In genomic region chr6:70790034-70790650, GRCm38 (mm10) we compare ENCODE assay signal across 9 mouse cellular contexts. TPM values are rescaled to one million over a fixed set of nuclear protein-coding genes. Genes with fewer than 3 reads are reported as not detected.
DNase-seq lines count a peak whose midpoint lies in the region; ATAC-seq and TF ChIP-seq lines count a peak whose summit lies in the region.
"Had no signal": no experiment of that assay in that cellular context is flagged by ENCODE, and none has a peak within 500 bp of the region (broad histone marks: within the 10 kb centered on the region; RNA-seq: fewer than 3 reads in every experiment).

No protein-coding gene starts in this region.

- 52% methylated on average over 9 of the region's 9 CpGs for WGBS in intestine, postnatal 0 days
- 91% methylated on average over 9 of the region's 9 CpGs for WGBS in midbrain, embryonic 12.5 days

- peak; percentile 41 for ATAC-seq in intestine, postnatal 0 days
- ATAC-seq in midbrain, embryonic 12.5 days (ENCODE audit: low FRiP score, low read depth), result no peak

- intact Hi-C loops in heart, postnatal 10 days (cut with DNase I), result no loop called here

- TF ChIP-seq CTCF in intestine, postnatal 0 days (IDR thresholded peaks at IDR 0.05; ENCODE audit: low read depth), result no peak

- no peaks in the 10 kb centered on the region for H3K9me3 ChIP-seq in erythroblast, embryonic 14.5 days (ENCODE audit: control insufficient read depth, low read length)
- no peaks in the 10 kb centered on the region for H3K9me3 ChIP-seq in intestine, postnatal 0 days (ENCODE audit: control insufficient read depth)
- H3K9me3 ChIP-seq in midbrain, embryonic 12.5 days, result no peaks in the 10 kb centered on the region

- H3K9ac ChIP-seq in intestine, postnatal 0 days (ENCODE audit: low read depth, low read length), result peak overlapping the region; percentile 34; the same call in 1 of the 2 replicates
- no peak overlapping the region for H3K9ac ChIP-seq in midbrain, embryonic 12.5 days (replicated peaks)

- H3K36me3 ChIP-seq in erythroblast, embryonic 14.5 days (ENCODE audit: control insufficient read depth), result peaks cover 50% of the 10 kb centered on the region
- peaks cover 2% of the 10 kb centered on the region for H3K36me3 ChIP-seq in intestine, postnatal 0 days (ENCODE audit: control insufficient read depth, insufficient read depth)
- 0 out of 2 replicates have a peak, but pooled peaks cover 7% of the 10 kb centered on the region for H3K36me3 ChIP-seq in midbrain, embryonic 12.5 days

- peak overlapping the region; percentile 89 for H3K4me2 ChIP-seq in intestine, postnatal 0 days (replicated peaks; ENCODE audit: low read depth)
- H3K4me2 ChIP-seq in midbrain, embryonic 12.5 days (replicated peaks), result peak overlapping the region; percentile 86

- no peaks in the 10 kb centered on the region for H3K27me3 ChIP-seq in erythroblast, embryonic 14.5 days (ENCODE audit: control insufficient read depth)
- no peaks in the 10 kb centered on the region for H3K27me3 ChIP-seq in intestine, postnatal 0 days (replicated peaks; ENCODE audit: control insufficient read depth, insufficient read depth, low read length)
- no peaks in the 10 kb centered on the region for H3K27me3 ChIP-seq in midbrain, embryonic 12.5 days

- peaks cover 84% of the 10 kb centered on the region for H3K4me1 ChIP-seq in erythroblast, embryonic 14.5 days (ENCODE audit: control insufficient read depth)
- H3K4me1 ChIP-seq in intestine, postnatal 0 days (replicated peaks; ENCODE audit: control insufficient read depth, insufficient read depth, low read length), result peaks cover 10% of the 10 kb centered on the region; the same call in 1 of the 2 replicates
- H3K4me1 ChIP-seq in midbrain, embryonic 12.5 days, result peaks cover 36% of the 10 kb centered on the region

- peak overlapping the region; percentile 79 for H3K4me3 ChIP-seq in erythroblast, embryonic 14.5 days (replicated peaks)
- H3K4me3 ChIP-seq in intestine, postnatal 0 days (ENCODE audit: low read depth, low read length), result peak overlapping the region; percentile 78
- H3K4me3 ChIP-seq in midbrain, embryonic 12.5 days, result peak overlapping the region; percentile 73; the same call in 1 of the 2 replicates

- H3K27ac ChIP-seq in intestine, postnatal 0 days (ENCODE audit: low read depth, low read length), result peak overlapping the region; percentile 90
- no peak overlapping the region for H3K27ac ChIP-seq in midbrain, embryonic 12.5 days (replicated peaks)

- peak; percentile 89 for DNase-seq in heart, adult 11 months
- DNase-seq in heart, postnatal 10 days, result no peak
- no peak for DNase-seq in right cerebral cortex, adult 2 months (ENCODE audit: low spot score in 2 of 2)
- DNase-seq in cerebellum, adult 18-20 months, result no peak
- DNase-seq in testis, postnatal 10 days (ENCODE audit: low spot score), result no peak
- DNase-seq: cerebellum, adult 11 months had no signal

RNA-seq across cellular contexts. Expression of gene Rpia, which starts 1.9 kb away (rescaled TPM):
- 10 to 100 TPM in 1 of 2 experiments, 1 to 10 TPM in 1; 7.4 to 11.1 TPM for total RNA-seq in heart, postnatal 10 days (2021)
- polyA plus RNA-seq in erythroblast, embryonic 14.5 days (2012), result 1.7 and 3.0 TPM in 2 replicates
- polyA plus RNA-seq in intestine, postnatal 0 days (2015; fragmentation: Nextera tagmentation; extraction: Ambion mirVana), result 6.4 and 9.5 TPM in 2 replicates
- polyA plus RNA-seq in midbrain, embryonic 12.5 days (2016; fragmentation: Nextera tagmentation; extraction: Ambion mirVana), result 2.4 and 3.9 TPM in 2 replicates

RNA-seq across cellular contexts. Expression of gene Eif2ak3, which starts 54.2 kb away (rescaled TPM):
- 10 to 100 TPM; 12.6 to 13.4 TPM for total RNA-seq in heart, postnatal 10 days (2021)
- 0.09 and 0.44 TPM in 2 replicates for polyA plus RNA-seq in erythroblast, embryonic 14.5 days (2012)
- 8.4 and 9.6 TPM in 2 replicates for polyA plus RNA-seq in intestine, postnatal 0 days (2015; fragmentation: Nextera tagmentation; extraction: Ambion mirVana)
- polyA plus RNA-seq in midbrain, embryonic 12.5 days (2016; fragmentation: Nextera tagmentation; extraction: Ambion mirVana), result 14.4 and 15.6 TPM in 2 replicates
